Mouse (Mus musculus): ENCODE measurements at regions not wholly inside any gene's neighbourhood (a gene's known extent, or its start where the extent isn't known, plus 50 kb on each side); places are given as distances from the start of the nearest gene placed in this dataset.
"Not testable (repeated sequence)": the region's sequence is repeated elsewhere in the genome, so short reads cannot be mapped to it uniquely, and the experiment has no call there.

- Histone ChIP-seq H3K4me3 (ENCODE audit: inconsistent target) (no peak overlapping the region), H3K79me2 (ENCODE audit: inconsistent target) (no peaks in the 10 kb centered on the region), H3K27ac (no peak overlapping the region), H3K36me3 (ENCODE audit: inconsistent target) (no peaks in the 10 kb centered on the region)
- 44% methylated on average over 4 of the region's 4 CpGs for WGBS (ENCODE audit: missing documents)
Observed at GRCm38 (mm10) chr1:137218096-137218495, 257.8 kb upstream of the Nr5a2 start.

DNA sequence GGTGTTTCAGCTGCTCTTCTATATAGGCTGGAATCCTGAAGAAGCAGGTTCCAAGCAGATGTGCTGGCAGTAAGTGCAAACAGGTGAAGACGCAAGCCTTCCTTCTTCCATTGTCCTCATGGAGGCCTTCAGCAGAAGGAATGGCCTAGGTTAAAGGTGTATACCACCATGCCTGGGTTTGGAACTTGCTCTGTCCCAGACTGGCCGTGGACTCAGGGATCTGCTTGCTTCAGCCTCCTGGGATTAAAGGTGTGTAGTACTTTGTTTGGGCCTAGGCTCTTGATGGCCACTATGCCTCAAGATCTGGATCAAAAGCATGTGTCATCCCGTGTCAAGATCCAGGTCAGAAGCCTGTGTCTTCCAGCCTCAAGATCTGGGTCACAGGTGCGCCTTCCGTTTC, 257.0 kb upstream of the Nr5a2 start:
- no peak overlapping the region for H3K4me3 ChIP-seq (ENCODE audit: inconsistent target)
- WGBS (ENCODE audit: missing documents), result 94% methylated on average over 5 of the region's 5 CpGs
- H3K36me3 ChIP-seq (ENCODE audit: inconsistent target), result no peaks in the 10 kb centered on the region
- no peak overlapping the region for H3K27ac ChIP-seq
- H3K79me2 ChIP-seq (ENCODE audit: inconsistent target), result no peaks in the 10 kb centered on the region

DNA sequence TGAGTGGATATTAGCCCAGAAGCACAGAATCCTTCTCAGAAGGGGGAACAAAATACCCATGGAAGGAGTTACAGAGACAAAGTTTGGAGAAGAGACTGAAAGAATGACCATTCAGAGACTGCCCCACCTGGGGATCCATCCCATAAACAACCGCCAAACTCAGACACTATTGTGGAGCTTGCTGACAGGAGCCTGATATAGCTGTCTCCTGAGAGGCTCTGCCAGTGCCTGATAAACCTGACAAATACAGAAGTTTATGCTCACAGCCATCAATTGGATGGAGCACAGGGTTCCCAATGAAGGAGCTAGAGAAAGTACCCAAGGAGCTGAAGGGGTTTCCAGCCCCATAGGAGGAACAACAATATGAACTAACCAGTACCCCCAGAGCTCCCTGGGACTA, 254.1 kb upstream of the Nr5a2 start:
- not testable (repeated sequence) for H3K27ac ChIP-seq; H3K36me3 ChIP-seq (ENCODE audit: inconsistent target); H3K79me2 ChIP-seq (ENCODE audit: inconsistent target); H3K4me3 ChIP-seq (ENCODE audit: inconsistent target)
- WGBS (ENCODE audit: missing documents), result 100% methylated on average over 1 of the region's 1 CpGs

DNA sequence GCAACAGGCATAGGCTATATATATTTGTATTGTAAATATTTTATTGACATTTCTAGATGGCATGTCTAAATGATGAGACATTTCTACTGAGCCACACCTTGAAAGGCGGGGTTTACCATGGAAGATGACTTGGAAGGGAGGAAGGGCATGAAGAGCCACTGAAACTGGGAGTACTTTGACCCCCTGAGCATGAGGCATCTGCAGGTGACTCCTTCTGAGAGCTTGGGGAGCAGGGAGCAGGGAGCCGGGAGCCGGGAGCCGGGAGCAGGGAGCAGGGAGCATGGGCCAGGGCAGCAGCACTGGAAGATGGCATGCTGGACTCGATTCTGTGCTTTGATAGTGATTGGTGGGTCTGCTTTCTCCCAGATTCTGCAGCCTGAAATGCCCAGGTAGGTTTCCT, 253.5 kb upstream of the Nr5a2 start:
- Histone ChIP-seq H3K27ac (no peak overlapping the region), H3K36me3 (ENCODE audit: inconsistent target) (no peaks in the 10 kb centered on the region), H3K4me3 (ENCODE audit: inconsistent target) (no peak overlapping the region), H3K79me2 (ENCODE audit: inconsistent target) (no peaks in the 10 kb centered on the region)
- WGBS (ENCODE audit: missing documents), result 85% methylated on average over 5 of the region's 5 CpGs

GRCm38 (mm10) chr1:137212856-137213255, 252.6 kb upstream of the Nr5a2 start:
- 84% methylated on average over 3 of the region's 3 CpGs for WGBS (ENCODE audit: missing documents)
- no peaks in the 10 kb centered on the region for H3K36me3 ChIP-seq (ENCODE audit: inconsistent target)
- no peak overlapping the region for H3K27ac ChIP-seq

GRCm38 (mm10) chr1:137204371-137204770, 244.1 kb upstream of the Nr5a2 start:
- Histone ChIP-seq H3K4me3 (ENCODE audit: inconsistent target) (no peak overlapping the region), H3K79me2 (ENCODE audit: inconsistent target) (no peaks in the 10 kb centered on the region), H3K27ac (no peak overlapping the region), H3K36me3 (ENCODE audit: inconsistent target) (no peaks in the 10 kb centered on the region)
- 89% methylated on average over 7 of the region's 7 CpGs for WGBS (ENCODE audit: missing documents)

More at GRCm38 (mm10) chr1:137212856-137213255, 252.6 kb upstream of the Nr5a2 start:
- Histone ChIP-seq H3K79me2 (ENCODE audit: inconsistent target) (no peaks in the 10 kb centered on the region), H3K4me3 (ENCODE audit: inconsistent target) (no peak overlapping the region)

DNA sequence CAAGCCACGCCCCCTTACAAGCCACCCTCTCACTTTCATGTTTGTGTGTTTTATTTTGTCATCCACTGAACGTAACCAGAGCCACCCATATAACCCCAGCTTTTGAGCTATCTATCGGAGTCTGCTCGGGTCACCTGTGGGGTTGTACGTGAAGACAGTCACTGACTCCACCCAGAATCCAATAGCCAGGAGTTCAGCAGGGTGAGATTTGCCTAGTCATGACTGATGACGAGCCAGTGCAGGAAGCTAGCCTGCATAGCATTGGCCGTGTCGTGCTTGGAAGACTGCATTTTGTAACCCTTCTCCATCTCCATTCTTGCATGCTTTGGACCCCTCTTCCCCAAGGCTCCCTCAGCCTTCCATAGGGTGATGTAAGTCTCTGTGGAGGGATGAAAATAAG, 243.3 kb upstream of the Nr5a2 start:
- H3K79me2 ChIP-seq (ENCODE audit: inconsistent target), result no peaks in the 10 kb centered on the region
- H3K36me3 ChIP-seq (ENCODE audit: inconsistent target), result no peaks in the 10 kb centered on the region
- no peak overlapping the region for H3K4me3 ChIP-seq (ENCODE audit: inconsistent target)
- no peak overlapping the region for H3K27ac ChIP-seq
- WGBS (ENCODE audit: missing documents), result 31% methylated on average over 8 of the region's 8 CpGs

- no peak overlapping the region for H3K27ac ChIP-seq
- no peak overlapping the region for H3K4me3 ChIP-seq (ENCODE audit: inconsistent target)
- 95% methylated on average over 11 of the region's 11 CpGs for WGBS (ENCODE audit: missing documents)
- H3K79me2 ChIP-seq (ENCODE audit: inconsistent target), result no peaks in the 10 kb centered on the region
- no peaks in the 10 kb centered on the region for H3K36me3 ChIP-seq (ENCODE audit: inconsistent target)
Observed at GRCm38 (mm10) chr1:137200931-137201330, 240.7 kb upstream of the Nr5a2 start.

DNA sequence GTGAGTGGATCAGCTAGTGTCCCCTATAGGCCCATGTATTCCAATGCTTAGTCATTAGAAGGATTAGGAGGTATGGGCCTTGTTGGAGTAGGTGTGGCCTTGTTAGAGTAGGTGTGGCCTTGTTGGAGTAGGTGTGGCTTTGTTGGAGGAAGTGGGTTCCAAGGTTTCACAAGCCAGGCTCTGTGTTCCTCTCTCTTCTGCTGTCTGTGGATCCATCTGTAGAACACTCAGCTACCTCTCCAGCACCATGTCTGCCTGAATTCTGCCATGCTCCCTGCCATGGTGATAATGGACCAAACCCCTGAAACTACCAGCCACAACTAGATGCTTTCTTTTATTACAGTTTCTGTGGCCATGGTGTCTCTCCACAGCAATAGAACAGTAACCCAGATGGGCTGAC, 235.7 kb upstream of the Nr5a2 start:
- no peaks in the 10 kb centered on the region for H3K79me2 ChIP-seq (ENCODE audit: inconsistent target)
- H3K4me3 ChIP-seq (ENCODE audit: inconsistent target), result no peak overlapping the region
- no peaks in the 10 kb centered on the region for H3K36me3 ChIP-seq (ENCODE audit: inconsistent target)
- H3K27ac ChIP-seq, result no peak overlapping the region

- 98% methylated on average over 3 of the region's 3 CpGs for WGBS (ENCODE audit: missing documents)
- Histone ChIP-seq H3K79me2 (ENCODE audit: inconsistent target) (no peaks in the 10 kb centered on the region), H3K27ac (no peak overlapping the region), H3K36me3 (ENCODE audit: inconsistent target) (no peaks in the 10 kb centered on the region), H3K4me3 (ENCODE audit: inconsistent target) (no peak overlapping the region)
Observed at GRCm38 (mm10) chr1:137195065-137195620, 234.9 kb upstream of the Nr5a2 start.

DNA sequence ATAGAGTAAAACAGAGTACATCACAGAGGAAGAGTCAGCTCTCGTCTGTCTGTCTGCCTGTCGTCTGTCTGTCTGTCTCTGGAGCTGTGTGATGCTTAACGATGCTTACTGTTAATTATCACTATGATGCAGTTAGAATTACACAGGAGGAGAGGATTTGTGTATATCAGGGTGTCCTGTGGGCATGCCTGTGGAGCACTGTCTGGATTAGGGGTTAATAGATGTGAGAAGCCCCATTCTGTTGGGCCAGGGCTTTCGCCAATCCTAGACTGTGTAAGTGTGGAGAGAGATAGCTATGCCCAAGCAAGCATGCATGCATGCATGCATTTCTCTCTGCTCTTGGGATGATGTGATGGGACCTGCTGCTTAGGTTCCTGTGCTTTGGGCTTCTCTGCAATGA, 218.0 kb upstream of the Nr5a2 start:
- whole genome bisulfite sequencing (ENCODE audit: missing documents), result 89% methylated on average over 4 of the region's 4 CpGs
- no peak overlapping the region for H3K4me3 ChIP-seq (ENCODE audit: inconsistent target)
- H3K27ac ChIP-seq, result no peak overlapping the region
- no peaks in the 10 kb centered on the region for H3K79me2 ChIP-seq (ENCODE audit: inconsistent target)
- H3K36me3 ChIP-seq (ENCODE audit: inconsistent target), result no peaks in the 10 kb centered on the region

- no peak overlapping the region for H3K27ac ChIP-seq
- no peak overlapping the region for H3K4me3 ChIP-seq (ENCODE audit: inconsistent target)
- H3K36me3 ChIP-seq (ENCODE audit: inconsistent target), result no peaks in the 10 kb centered on the region
- WGBS (ENCODE audit: missing documents), result 91% methylated on average over 15 of the region's 15 CpGs
- no peaks in the 10 kb centered on the region for H3K79me2 ChIP-seq (ENCODE audit: inconsistent target)
Observed at GRCm38 (mm10) chr1:137176696-137177095, 216.4 kb upstream of the Nr5a2 start.

GRCm38 (mm10) chr1:137174081-137174480, 213.8 kb upstream of the Nr5a2 start:
- no peaks in the 10 kb centered on the region for H3K79me2 ChIP-seq (ENCODE audit: inconsistent target)
- H3K36me3 ChIP-seq (ENCODE audit: inconsistent target), result no peaks in the 10 kb centered on the region
- WGBS (ENCODE audit: missing documents), result 88% methylated on average over 5 of the region's 5 CpGs
- no peak overlapping the region for H3K4me3 ChIP-seq (ENCODE audit: inconsistent target)
- no peak overlapping the region for H3K27ac ChIP-seq

- Histone ChIP-seq H3K36me3 (ENCODE audit: inconsistent target) (no peaks in the 10 kb centered on the region), H3K4me3 (ENCODE audit: inconsistent target) (no peak overlapping the region), H3K79me2 (ENCODE audit: inconsistent target) (no peaks in the 10 kb centered on the region), H3K27ac (no peak overlapping the region)
- WGBS (ENCODE audit: missing documents), result 93% methylated on average over 6 of the region's 6 CpGs
Observed at GRCm38 (mm10) chr1:137172128-137172527, 211.9 kb upstream of the Nr5a2 start.

- Histone ChIP-seq H3K36me3 (ENCODE audit: inconsistent target) (no peaks in the 10 kb centered on the region), H3K4me3 (ENCODE audit: inconsistent target) (no peak overlapping the region), H3K79me2 (ENCODE audit: inconsistent target) (no peaks in the 10 kb centered on the region), H3K27ac (no peak overlapping the region)
- 85% methylated on average over 5 of the region's 5 CpGs for WGBS (ENCODE audit: missing documents)
Observed at GRCm38 (mm10) chr1:137171451-137171850, 211.2 kb upstream of the Nr5a2 start.

DNA sequence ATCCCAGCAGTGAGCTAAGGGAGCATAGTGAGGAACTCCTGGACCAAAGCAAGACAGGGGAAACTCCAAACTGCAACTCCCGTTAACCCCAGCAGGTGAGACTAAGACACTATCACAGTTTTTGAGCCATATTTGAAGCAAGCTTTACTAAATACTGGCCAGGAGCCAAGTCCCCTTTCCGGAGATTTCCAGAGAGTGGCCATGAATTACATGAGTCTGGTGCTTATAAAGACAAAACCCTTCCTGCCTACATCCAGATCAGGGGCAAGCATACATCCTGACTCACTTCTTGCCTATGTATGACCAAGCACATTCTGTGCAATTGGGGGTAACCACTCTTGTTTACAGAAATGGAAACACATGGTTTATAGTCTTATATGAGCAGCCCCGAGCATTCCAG, 187.6 kb upstream of the Nr5a2 start:
- Histone ChIP-seq H3K27ac (no peak overlapping the region), H3K4me3 (ENCODE audit: inconsistent target) (no peak overlapping the region), H3K36me3 (ENCODE audit: inconsistent target) (no peaks in the 10 kb centered on the region), H3K79me2 (ENCODE audit: inconsistent target) (no peaks in the 10 kb centered on the region)
- 4% methylated on average over 3 of the region's 3 CpGs for WGBS (ENCODE audit: missing documents)
